Mouse (Mus musculus) intestine, embryonic 15.5 days (tissue): Measurements from ENCODE around the gene Irgm2. TPM values are rescaled to one million over a fixed set of nuclear protein-coding genes. Genes with fewer than 3 reads are reported as not detected.

Experiments
- polyA plus RNA-seq: library from polyadenylated mRNA; unstranded; fragments of >200 nt; fragmentation: Nextera tagmentation; extraction: Ambion mirVana; gene quantifications from 2 replicates; pipeline ENCODE4 v1.2.1, GENCODE M21; 2015

Gene Irgm2
- polyA plus RNA-seq, 1 experiment from 2014 or later, result 3.8 TPM

Other genes with a start within 250 kb of the Irgm2 start
- gene Larp1, start 190.6 kb upstream of the Irgm2 start, polyA plus RNA-seq, result 21.1 and 23.5 TPM in 2 replicates
- not detected in 2 replicates for gene Gm12248, start 106.5 kb upstream of the Irgm2 start, polyA plus RNA-seq
- gene Cnot8, start 95.5 kb upstream of the Irgm2 start, polyA plus RNA-seq, result 78.3 and 79.4 TPM in 2 replicates
- gene Gemin5, start 31.1 kb upstream of the Irgm2 start, polyA plus RNA-seq, result 18.5 and 18.6 TPM in 2 replicates
- 126 and 128 TPM in 2 replicates for gene Mrpl22, start 28.0 kb upstream of the Irgm2 start, polyA plus RNA-seq
- 5.0 and 5.6 TPM in 2 replicates for gene Igtp, start 62 bp upstream of the Irgm2 start, polyA plus RNA-seq
- gene 4930438A08Rik, start 75.2 kb downstream of the Irgm2 start, polyA plus RNA-seq, result not detected in 2 replicates
- gene Zfp692, start 107.5 kb downstream of the Irgm2 start, polyA plus RNA-seq, result 22.1 and 23.6 TPM in 2 replicates
- gene Zfp672, start 130.7 kb downstream of the Irgm2 start, polyA plus RNA-seq, result 37.0 and 42.7 TPM in 2 replicates
- gene Sh3bp5l, start 131.1 kb downstream of the Irgm2 start, polyA plus RNA-seq, result 28.5 and 28.6 TPM in 2 replicates
- gene Lypd8, start 179.4 kb downstream of the Irgm2 start, polyA plus RNA-seq, result 874 and 977 TPM in 2 replicates
- gene 1810065E05Rik, start 221.5 kb downstream of the Irgm2 start, polyA plus RNA-seq, result 0.20 TPM in 1 of 2 replicates, not detected in the other
- gene Gm12253, start 232.9 kb downstream of the Irgm2 start, polyA plus RNA-seq, result not detected in 2 replicates